Mouse (Mus musculus): Measurements from ENCODE around the gene Olfr293.

Olfr293 gene

DNA sequence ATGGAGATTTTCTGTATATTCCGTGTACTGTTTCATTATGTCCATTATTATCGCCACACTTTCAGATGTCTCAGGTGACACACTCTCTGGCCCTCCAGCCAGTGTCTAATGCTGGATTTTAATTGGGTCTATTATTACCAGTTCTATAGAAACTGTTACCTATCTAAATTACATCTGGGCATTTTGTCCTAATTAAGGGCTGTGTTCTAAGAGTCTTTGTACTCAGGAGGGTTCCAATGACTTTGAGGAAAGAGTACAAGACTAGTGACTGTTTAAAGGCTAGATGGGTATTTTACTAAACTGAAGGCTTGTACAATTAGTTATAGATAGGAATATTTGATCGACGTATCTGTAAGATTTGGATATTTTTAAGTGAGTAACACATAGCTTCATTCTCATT lies at the start of gene Olfr293:
Olfr293 (plus strand) TSS at position 301 of the 400 bp plus-strand sequence.
- DNase-seq (ENCODE audit: low spot score in 2 of 2) = no peak

DNA sequence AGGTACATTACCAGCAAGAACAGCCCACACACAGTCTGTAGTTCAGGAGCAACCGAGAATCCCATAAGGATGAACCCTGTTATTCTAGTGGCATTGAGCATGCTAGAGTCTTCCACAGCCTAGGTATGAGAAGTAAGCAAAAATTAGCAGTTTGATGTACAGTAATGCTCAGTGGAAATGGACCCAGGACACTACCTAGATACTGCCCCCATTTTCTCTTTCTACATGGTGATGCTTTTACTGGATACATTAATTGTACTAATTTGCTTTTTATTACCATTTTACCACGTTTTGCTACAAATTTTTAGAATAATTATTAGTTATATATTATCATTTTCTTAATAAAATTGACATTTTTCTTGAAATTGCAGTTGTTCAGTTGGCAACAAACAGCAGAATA lies 32.3 kb upstream of the Olfr293 start, which contains the start of gene Olfr294:
Olfr294 (minus strand) TSS at position 101 of the 400 bp plus-strand sequence.
- no peak for DNase-seq (ENCODE audit: low spot score in 2 of 2)

DNA sequence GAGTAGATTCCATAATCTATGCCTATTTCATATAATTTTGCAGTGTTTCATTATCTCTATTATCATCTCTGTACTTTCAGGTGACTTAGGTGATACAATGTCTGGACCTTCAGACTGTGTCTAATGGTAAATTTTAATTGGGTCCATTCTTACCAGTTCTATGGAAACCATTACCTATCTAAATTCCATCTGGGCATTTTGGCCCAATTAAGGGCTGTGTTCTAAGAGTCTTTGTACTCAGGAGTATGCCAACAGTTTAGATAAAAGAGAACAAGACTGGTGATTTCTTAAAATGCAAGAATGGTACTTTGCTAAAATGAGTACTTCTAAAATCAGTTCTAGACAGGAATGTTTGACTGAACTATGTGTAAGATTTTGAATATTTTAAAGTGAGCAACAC lies 39.2 kb downstream of the Olfr293 start, which contains the start of gene Olfr292:
Olfr292 (plus strand) TSS at position 301 of the 400 bp plus-strand sequence.
- no peak for DNase-seq (ENCODE audit: low spot score in 2 of 2)
